Mouse (Mus musculus): ENCODE measurements around the gene St6galnac4.

DNA sequence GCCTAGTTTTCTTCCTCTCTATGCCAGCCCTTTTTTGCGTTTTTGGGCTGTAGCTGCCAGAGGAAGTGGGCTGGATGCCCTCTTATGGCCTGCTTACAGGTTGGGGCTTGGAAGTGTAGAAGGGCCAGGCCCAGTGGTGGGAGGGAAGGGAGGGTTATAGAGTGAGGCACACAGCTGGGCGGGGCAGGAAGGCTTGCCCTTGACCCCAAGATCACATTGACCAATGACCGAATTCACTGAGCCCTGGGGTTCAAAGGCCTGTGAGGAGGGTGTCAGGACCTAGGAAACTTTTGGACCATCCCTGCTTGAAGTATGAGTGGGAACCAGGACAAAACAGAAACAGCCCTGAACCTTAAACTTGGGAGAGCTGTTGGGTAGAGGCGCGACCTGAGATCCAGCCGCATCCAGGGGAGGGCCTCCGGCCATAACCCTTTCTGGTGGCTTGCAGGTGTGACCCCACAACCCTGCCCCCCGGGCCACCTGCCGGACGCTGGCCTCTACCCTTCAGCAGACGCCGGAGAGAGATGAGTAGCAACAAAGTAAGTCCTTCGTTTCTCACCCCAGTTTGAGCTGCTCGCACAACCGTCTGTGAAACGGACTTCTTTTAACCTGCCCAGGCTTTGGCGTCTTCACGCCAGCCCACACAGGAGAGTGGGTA is 22.0 kb downstream of the St6galnac4 start:
- no peak for TF ChIP-seq GATA1 (IDR thresholded peaks at IDR 0.05; ENCODE audit: low read length)
- TF ChIP-seq TAL1 (IDR thresholded peaks at IDR 0.05; ENCODE audit: low read length) = no peak

Data from erythroblast, embryonic 14.5 days (primary cell).